Mouse (Mus musculus) kidney, postnatal 4 days (tissue): Measurements from ENCODE around the gene Cpa2.

ENCODE experiments used
- DNase-seq, 2 experiments: peaks; one replicate each; pipeline ENCODE4 v3.0.0; 2021; ENCODE audit warnings: mixed read lengths in 2 of 2

The Cpa2 gene

DNA sequence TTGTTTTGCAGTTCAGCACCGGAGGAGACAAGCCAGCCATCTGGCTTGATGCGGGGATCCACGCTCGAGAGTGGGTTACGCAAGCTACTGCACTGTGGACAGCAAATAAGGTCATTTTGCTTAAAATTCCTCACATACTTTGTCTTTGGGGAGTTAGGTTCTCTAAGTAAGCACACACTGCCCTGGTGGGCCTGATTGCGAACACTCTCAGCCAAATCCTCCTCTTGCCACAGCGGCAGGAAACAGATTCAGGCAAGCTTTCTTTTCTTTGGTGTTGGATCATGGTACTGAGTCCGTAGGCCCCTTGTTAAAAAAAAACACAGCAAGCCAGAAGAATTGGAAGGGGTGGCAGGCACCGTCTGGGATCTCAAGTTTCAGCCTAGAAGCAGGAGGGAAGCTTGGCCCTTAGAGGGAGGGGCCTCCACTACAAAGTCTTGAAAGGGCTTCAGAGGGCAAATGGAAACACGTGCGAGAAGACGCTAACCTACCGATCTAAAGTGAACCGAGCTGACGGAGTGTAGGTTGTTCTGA is 7.9 kb downstream of the Cpa2 start:
- DNase-seq, result peak in 1 of 2 experiments; percentile 60

GRCm38 (mm10) chr6:30550496-30551192 is 9.3 kb downstream of the Cpa2 start:
- no peak for DNase-seq

GRCm38 (mm10) chr6:30551193-30551515 is 9.8 kb downstream of the Cpa2 start:
- DNase-seq, result no peak

DNA sequence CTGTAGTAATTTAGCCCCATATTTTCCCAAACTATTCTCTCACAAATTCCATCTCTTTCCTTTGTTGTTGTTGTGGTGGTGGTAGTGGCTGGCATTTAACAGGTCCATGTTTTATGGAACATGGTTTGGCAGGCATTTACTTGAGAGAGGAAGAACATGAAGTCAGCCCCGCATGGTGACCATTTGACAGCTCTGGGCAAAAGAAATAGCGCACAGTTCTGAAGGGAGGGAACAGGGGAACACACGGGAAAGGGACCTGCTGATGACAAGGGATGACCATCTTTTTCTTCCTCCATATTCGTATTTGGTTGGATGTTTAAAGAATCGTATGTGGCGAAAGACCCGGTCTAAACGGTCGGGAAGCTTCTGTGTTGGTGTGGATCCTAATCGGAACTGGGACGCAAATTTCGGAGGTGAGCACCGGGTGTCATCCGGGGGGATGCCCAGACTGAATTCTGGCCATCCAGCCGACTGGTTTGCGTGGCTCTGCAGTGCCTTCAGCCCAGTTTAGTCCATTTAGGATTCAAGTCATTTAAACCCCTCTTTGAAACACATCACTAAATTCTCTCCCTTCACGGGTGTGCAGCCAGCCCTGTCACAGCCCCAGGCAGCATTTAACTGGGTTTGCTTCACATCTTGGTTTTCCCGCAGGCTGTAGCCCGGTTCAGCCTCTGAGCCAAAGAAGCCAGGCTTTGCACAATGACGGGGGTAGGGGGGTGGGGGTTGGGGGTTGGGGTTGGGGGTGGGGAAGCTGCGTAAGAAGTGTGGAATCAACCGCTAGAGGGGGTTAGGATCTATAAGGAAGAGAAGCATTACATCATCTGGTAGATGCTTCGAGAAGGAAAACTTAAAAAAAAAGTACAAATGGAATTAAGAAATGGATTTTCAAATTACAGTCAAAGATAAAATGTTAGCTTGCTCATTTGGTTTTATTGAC is 10.5 kb downstream of the Cpa2 start:
- peak; percentile 51 to 66 for DNase-seq

DNA sequence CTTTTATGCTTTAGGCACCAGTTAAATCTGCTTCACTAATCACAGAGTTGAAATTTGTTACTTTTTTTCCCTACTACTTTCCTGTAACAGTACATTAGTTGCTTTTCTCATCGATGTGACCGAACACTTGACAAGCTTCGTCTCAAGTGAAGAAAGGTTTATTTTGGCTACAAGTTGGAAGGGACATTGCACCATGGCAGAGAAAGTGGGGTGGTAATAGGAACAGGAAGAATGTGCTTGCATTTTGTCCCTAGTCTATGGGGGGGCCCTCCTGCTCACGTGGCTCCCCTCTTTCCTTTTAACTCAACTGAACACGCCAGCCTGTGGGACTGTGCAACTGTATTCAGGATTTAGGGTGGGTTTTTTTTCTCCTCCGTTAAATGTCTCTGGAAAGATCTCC is 11.2 kb downstream of the Cpa2 start:
- DNase-seq, result no peak

DNA sequence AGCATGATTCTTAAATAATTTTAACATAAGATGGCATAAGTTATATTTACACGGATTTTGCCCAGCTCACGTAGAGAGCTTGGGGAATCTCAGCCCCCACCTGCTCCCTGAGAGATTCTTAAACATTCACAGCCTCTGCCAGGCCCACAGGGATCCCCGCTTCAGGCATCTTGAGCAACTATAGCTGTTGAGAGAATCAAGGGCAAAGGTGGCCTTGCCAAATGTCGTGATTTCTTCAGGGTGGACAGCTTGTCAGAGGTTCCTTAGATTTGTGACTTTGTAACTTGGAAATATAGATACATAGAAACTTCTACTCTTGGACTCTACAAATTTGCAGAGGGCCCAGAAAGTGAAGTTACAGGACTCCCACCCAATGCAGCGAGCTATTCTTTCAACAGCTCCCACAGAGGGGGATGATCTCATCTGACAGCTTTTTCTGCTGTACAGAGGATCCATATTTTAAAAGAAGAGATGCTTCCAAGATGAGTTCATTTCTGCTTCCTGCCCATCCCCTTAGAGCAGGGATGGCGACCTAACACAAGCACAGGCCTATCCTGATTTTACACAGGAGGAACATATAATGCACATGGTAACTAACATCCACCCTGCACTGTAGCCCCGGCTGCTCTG is 12.1 kb downstream of the Cpa2 start:
- no peak for DNase-seq

DNA sequence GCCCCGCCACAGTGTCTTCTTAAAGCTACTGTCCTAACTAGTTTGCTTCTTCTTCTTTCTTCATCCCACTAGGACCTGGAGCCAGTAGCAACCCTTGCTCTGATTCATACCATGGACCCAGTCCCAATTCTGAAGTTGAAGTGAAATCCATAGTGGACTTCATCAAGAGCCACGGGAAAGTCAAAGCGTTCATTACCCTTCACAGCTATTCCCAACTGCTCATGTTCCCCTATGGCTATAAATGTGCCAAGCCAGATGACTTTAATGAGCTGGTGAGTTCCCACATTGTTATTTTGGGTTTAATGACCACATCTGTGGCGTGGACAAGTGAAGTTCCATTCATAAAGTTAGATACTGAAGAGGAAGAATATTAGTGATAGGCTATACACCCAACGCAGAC is 12.7 kb downstream of the Cpa2 start:
- no peak for DNase-seq

DNA sequence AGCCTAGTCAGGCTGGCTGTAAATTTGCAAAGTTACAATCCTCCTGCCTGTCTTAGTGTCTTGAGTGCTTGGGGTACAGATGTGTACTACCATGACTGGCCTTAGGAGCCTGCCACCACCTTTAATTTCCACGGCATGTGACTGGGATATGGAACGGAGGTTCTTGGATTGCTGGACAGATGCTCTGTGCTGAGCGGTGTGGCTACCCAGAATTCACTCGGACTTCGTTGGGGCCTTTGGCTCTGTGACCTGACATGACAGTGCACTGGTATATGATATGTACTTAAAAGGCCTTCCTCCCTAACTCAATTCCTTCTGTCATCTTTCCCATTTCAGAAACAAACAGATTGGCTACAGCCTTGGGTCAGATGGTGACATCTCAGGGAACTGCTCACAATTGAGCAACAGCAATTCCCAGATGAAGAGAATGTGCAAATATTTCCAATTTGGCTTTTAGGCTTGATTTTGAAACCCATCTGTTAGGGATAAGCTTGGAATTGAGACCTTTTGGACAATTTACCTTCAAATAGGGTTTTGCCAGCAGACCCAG is 13.3 kb downstream of the Cpa2 start:
- no peak for DNase-seq

- DNase-seq, result peak in 1 of 2 experiments; percentile 13
Observed at GRCm38 (mm10) chr6:30556080-30556479, 14.7 kb downstream of the Cpa2 start.

GRCm38 (mm10) chr6:30559726-30560125 is 18.3 kb downstream of the Cpa2 start:
- no peak for DNase-seq

DNA sequence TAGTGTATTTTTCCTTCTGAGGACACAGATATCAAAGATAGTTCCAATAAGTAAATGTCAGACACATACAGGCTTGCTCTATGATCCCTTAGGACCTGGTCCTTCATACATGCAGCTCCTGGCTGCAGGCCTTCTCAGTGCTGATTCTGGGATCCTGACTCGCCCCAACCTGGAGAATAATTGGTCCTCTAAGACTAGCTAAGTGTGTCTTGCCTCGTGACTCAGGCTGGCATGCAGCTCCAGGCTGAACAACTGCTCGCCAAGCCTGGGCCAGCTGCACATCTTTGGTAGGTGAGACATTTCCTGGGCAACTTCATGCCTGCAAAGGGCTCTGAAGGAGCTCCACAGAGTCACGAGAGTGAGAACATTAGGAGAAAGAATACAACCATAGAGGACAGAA is 20.8 kb downstream of the Cpa2 start:
- DNase-seq, result no peak

DNA sequence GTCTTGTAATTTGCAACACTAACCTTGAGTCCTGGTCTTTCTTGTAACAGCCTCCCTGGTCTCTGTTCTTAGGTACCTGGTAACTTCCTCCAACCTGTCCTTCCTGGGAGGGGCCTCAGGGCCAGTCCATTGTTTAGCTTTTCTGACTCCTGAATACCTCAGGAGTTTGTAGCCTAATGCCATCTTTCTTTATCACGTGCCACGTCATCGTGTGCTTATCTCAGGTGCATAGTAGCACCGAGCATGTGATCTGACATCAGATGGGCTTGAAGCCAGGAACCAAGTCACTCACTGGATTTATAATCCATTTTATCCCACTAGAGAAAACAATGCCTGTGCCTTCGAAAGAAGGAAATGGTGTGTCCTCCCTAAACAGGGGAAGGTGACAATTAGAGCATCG is 22.2 kb downstream of the Cpa2 start:
- no peak for DNase-seq

DNA sequence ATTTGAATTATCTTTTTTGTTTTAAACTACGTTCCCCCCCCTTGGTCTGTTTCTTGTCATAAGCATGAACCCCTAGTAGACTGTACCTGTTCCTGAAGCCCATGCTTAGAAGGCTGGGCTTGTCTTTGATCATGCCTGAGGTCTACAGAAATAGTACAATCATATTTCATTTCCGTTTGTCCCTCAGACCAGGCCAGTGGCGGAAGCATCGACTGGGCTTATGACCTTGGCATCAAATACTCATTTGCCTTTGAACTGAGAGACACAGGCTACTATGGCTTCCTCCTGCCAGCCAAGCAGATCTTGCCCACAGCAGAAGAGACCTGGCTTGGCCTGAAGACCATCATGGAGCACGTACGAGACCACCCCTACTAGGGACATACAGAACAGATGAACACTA is 22.7 kb downstream of the Cpa2 start:
- no peak for DNase-seq

GRCm38 (mm10) chr6:30568069-30568468 is 26.7 kb downstream of the Cpa2 start, which contains the start of gene Cpa4:
Gene Cpa4, plus strand, starts transcription at chr6:30568369.
- no peak for DNase-seq

GRCm38 (mm10) chr6:30569331-30569730 is 27.9 kb downstream of the Cpa2 start:
- no peak for DNase-seq

GRCm38 (mm10) chr6:30570012-30570411 is 28.6 kb downstream of the Cpa2 start:
- no peak for DNase-seq

DNA sequence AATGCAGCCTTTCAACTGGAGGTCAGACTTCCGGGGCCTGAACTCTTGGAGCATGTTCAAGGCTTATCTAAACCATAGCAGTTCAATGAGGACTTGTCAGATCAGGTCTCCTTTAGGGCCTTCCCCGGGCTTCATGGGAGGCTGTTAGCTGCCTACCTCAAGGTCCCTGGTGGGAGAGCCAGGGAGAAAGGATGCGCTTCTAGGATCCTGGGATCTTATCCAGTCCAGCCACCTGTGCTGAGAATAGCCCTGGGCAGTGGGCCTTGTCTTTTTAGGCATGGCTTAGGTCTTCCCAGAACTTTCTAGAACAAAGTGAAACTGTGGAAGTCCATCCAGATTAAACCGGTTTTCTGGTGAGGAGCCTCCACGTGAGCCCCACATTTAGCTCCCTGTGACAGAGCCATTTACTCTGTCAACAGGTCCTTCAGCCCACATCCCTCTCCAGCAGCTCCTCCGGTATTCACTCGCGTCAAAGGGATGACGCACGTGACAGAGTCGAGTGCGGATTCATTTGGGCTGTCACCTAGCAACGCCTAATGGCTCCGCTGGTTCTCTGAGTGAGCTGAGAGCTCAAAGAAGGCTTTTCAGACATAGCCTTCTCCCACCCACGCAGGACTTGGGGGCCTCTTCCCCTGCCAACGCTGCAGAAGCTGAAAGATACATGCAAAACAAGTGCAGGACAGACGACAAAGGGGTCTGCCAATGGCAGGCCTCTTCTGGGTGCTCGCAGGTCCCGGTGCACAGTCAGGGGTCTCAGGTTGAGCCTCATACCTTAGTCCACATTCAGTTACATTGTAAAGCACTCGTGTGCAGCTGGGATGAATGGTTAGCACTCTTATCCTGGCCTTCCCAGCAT is 31.3 kb downstream of the Cpa2 start:
- DNase-seq, result peak in 1 of 2 experiments; percentile 35

- DNase-seq, result no peak
Observed at GRCm38 (mm10) chr6:30573380-30573779, 32.0 kb downstream of the Cpa2 start.

DNA sequence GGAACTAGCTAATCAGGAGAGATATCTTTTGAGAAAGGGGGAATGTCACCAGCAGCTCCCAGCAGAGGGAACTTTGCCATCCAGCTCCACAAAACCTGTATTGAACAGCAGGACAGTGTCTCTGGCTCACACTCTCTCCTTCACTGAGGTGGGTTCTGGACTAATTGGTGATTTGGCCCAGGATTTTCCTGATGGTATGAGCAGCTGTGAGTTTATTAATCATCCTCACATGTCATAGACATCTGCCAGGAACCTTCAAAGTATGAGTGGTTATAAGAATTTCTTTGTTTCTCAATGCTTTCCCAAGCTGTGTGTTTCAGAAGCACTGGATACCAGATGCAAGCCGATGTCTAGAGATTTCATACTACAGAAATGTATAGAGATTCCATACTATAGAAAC is 33.6 kb downstream of the Cpa2 start:
- DNase-seq, result no peak

DNA sequence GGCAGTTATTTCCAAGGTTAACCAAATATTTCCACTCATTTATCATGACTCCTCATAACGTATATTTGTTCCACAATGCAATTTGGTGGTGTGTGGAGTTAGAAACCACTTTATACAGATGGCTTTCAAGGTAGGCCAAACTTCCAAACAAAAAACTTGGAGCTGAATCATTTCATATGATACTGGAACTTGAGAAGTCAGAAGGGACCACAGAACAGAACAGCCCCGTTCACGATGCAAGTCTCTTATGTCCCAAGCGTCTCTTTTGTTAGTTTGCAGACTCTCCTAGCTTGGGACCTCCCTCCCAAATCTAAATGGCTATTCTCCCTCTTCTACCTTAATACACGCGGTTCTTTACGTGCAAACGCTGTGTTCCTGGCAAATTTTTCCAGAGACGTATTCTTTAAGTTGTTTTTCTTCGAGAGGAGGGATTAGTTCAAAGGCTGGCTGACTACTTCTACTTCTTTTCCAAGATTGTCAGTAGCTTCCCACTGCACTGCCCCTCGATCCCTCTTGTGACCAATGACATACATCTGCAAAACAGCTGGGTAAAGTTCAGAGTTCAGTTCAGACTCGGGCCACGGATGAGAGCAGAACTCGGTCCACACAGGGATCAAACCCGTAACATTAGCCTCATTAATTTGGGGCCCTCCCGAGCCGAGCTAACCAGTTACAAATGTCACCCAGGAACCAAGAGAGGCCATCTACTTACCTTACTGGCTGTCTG is 35.3 kb downstream of the Cpa2 start:
- DNase-seq, result peak in 1 of 2 experiments; percentile 14
